Mouse (Mus musculus) layer of hippocampus, adult 9-10 months (tissue): ENCODE data around the gene Pxylp1.

Experiments
- DNase-seq: peaks from one replicate; pipeline ENCODE4 v3.0.0; 2022; ENCODE audit warnings: low spot score

The Pxylp1 gene

DNA sequence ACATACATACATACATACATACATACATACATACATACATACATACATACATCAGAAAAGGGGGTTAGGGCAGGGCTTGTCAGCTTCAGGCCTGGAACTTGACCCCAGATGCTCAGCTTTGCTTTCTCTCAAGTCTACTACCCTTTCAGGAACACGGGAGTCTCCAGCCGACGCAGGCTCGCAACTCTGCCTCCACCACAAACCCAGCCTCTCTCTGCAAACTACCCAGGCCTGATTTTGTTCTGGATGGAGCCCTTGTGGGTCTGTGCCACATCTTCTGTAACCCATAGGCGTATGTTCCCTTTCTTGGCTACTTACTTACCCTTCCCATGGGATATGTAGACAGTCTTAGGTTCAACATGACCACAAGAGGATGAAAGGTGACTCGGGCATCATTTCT lies 1.7 kb downstream of the Pxylp1 start:
- no peak for DNase-seq

DNA sequence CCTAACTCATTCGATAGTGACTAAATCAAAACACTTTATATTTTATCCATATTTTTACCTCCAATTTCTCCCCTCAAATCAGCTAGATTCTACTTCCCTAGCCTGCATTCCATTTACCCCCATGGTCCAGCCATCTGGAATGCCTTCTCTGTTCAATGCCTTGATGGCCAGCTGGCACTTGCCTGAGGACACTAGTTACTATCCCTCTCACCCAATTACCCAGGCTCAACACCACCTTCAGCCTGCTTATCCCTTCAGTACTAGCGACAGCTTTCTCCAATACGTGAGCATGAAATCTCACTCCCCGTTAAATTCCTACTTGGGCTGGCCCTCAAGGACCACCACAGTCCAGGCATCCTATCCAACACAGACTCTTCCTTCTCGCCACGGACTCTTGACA lies 2.2 kb downstream of the Pxylp1 start:
- no peak for DNase-seq

DNA sequence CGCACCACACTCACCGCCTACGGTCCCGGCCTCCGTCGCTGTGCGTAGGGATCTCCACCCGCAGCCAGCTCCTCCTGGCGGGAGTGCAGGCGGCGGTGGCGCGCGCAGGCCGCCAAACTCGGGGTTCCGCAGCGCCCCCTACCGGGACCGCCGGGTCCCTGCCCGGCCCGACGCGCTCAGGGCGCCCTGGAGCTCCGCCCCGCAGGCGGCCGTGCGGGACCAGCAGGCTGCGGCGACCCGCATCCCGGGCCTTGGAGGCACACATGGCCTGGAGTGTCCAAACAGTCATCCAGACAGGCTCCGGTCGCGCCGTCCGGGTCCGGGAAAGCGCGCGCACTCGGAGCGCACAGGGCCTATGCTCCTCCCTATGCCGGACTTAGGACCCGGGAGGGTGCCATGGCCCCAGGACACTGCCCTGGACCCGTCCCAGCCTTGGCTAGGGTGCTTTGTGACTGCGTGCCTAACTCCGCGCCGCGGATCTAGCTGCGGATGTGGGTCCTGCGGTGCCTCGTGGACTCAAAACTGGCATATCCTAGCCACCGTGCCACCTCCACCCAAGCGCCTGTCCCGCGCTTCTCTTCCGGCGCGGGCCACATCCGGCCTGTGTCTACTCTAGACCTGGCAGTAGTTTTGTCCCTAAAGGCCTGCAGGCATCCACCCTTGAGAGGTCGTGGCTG lies 3.0 kb downstream of the Pxylp1 start:
- no peak for DNase-seq

- no peak for DNase-seq
These were observed 3.6 kb downstream of the Pxylp1 start for GRCm38 (mm10) chr9:96888742-96889344.

DNA sequence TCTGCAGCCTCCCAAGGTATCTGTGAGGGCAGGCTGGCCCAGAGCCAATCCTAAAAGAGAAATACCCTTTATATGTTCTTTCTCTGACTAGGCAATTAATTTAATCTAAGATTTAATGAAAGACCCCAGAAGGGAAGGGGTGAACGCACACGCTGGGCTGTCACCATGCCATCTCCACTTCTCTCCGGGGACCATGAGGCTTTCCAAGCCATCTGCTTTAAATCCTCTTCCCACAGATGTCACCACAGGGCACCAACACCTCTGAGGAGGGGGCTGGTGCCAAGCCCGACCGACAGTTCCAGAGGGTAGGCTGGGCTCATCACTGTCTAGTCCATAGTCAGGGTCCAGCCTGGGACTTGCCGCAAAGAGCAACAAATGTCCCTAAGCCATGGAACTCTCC lies 4.5 kb downstream of the Pxylp1 start:
- no peak for DNase-seq

DNA sequence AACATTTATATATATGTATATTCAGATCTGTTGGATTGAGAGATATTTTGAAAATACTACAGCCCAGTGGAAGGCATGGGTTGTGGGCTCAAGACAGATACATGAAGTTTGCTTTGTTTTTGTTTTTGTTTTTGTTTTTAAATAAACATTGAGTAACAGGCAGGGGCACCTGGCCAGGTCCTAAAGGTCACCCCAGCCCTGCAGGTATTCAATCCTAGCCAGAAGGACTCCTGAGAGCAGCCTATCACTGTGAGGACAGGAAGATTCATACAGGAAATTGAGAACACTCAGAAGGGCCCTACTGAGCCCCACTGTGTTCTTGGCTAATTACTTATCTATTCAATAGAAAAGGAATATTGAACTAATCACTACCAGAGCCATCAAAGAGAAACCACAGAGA lies 5.0 kb downstream of the Pxylp1 start:
- no peak for DNase-seq

GRCm38 (mm10) chr9:96885781-96886180 lies 6.7 kb downstream of the Pxylp1 start:
- DNase-seq = no peak

- no peak for DNase-seq
These were observed 9.8 kb downstream of the Pxylp1 start for GRCm38 (mm10) chr9:96882496-96883265.

DNA sequence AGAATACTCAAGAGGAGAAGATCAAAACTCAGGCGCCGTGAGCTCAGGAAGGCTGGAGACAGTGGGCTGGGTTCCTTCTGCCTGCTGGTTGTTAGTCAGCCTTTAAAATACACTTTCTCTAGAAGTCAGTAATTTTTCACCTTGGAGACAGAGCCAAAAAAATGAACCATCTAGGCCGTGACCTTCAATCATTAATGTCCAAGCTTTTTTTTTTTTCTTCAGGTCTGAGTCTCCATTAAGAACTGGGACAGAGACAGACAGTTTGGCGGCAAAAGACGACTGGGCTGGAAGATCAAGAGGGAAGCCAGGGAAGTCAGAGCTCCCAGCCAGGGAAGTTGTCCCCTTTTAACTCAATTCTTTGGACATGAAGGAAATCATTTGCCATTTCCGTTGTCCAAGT lies 10.6 kb downstream of the Pxylp1 start:
- no peak for DNase-seq

- no peak for DNase-seq
These were observed 13.4 kb downstream of the Pxylp1 start for GRCm38 (mm10) chr9:96879024-96879423.

DNA sequence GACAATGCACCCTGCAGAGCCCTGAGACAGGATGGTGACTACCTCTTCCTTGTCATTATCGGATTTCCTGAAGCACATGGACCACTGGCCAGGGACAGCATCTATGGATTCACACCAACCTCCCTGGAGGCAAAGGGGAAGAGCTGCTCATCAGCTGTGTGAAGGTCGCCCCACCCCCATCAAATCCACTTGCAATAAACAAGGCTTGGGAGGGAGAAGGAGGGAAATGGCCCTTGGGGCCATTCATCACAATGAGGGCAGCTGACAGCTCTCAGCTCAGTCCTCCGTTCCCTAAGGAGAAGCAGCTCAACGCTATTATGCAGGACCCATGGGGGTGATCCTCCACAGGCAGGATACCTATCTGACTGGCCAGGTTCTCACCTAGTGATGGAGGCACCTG lies 14.0 kb downstream of the Pxylp1 start:
- DNase-seq = no peak

DNA sequence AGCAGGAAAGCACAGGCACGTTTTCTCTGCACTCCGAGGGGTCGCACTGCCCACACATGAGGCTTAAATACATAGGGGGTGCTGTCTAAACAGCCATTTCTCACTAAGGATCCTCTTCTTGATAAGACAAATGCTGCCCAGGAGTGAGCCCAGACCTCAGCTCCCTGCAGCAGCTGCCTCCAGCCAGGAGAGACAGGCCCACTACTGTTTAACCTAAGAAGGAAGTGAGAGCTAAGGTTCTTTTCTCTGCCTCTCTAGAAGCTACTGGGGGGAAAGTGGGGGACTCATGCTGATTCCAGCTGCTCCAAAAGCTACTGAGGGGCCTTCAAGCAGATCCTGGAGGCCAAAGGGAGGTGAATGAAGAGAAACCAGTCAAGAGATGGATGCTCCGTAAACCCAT lies 16.8 kb downstream of the Pxylp1 start:
- DNase-seq = no peak

DNA sequence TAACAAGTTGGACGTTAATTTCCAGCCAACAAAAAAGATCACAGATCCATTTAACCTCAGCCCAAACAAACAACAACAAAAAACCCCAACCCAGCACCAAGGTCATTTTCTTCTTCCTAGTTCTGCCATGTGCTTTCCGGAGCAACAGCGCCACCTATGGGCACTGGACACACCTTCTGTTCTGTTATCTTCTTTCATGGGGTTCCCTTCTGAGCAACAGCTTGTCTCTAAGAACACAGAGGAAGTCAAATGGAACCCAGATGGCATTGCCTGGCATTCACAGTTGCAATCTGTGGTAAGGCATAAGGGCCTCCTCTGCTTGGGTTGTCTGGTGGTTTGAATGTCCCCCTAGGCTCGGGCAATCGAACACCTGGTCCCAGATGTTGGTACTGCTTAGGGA lies 19.4 kb downstream of the Pxylp1 start:
- peak; percentile 78 for DNase-seq

- DNase-seq = no peak
These were observed 22.4 kb downstream of the Pxylp1 start for GRCm38 (mm10) chr9:96870104-96870503.

- no peak for DNase-seq
These were observed 22.9 kb downstream of the Pxylp1 start for GRCm38 (mm10) chr9:96869542-96869941.

DNA sequence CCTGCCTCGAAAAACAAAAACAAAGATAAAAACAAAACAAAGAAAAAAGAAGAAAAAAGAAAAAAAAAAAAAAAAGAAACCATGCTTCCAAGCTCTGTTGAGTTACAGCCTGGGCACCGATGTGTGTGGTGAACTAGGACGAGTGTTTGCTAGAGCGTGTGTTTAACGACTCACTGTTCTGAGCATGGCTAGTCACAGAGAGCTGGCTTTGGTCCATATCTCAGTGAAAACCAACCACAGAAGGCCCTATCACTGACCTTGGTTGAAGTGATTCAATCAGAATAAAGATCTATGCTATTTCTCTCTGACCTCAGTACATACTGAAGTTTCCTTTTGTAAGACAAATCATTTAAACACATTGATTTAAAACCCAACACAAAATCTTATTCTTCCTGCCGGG lies 23.9 kb downstream of the Pxylp1 start:
- DNase-seq = no peak

DNA sequence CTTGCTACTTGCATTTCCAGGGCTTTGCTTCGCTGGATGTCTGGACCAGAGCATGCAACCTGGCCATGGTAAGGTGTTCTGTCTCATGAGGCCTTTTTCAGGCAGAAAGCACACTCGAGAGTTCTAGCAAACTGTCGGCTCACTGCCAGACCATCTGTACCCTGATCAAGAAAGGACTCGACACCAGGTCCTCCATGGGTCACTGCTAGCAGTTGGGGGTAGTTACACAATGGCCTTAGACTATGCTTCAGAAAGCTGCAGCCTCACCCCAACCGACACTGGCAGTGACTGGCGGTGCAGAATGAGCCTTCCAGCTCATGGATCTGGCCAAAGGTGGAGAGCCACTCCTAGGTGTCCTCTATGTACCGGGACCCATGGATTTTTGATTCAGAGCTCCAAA lies 25.3 kb downstream of the Pxylp1 start:
- DNase-seq = no peak

DNA sequence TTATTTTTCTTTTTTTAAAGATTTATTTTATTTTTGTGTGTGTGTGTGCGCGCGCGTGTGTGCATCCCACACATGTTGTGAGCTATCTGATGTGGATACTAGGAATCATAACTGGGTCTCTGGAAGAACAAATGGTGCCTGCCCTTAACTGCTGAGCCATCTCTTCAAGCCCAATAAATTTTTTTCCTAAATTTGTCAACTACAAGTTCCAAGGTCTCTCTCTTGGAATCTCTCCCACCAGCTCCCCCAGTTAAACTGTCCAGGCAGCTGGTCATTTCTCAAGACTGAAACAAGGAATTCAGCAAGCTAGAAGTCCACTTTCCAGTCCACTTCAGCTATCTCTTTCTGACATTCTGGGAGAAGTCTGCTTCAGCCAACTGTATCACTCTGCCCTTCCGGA lies 26.3 kb downstream of the Pxylp1 start:
- DNase-seq = no peak

GRCm38 (mm10) chr9:96865473-96866050 lies 26.9 kb downstream of the Pxylp1 start:
- DNase-seq = no peak

GRCm38 (mm10) chr9:96863539-96863938 lies 28.9 kb downstream of the Pxylp1 start:
- no peak for DNase-seq

GRCm38 (mm10) chr9:96862836-96863235 lies 29.6 kb downstream of the Pxylp1 start:
- no peak for DNase-seq

DNA sequence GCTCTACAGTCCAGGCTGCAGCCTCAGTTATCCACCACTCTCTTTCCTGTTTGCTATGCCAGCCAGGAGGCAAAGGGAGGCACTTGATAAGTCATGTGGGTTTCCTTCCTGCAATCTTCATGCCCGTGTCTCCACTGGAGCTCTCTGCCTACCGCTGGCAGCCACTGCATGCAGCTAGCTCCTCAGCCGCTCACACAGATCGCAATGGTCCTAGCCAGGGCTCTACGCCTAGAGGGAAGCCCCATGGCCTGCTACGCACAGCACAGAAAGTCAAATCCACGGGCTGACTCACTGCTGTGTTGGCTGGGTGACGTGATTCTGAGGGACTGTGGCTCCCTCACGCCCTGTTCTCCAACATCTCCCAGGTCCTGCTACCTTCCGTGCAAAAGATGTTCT lies 31.4 kb downstream of the Pxylp1 start:
- no peak for DNase-seq
